Mouse (Mus musculus): ENCODE data around the gene Rrm2.

DNA sequence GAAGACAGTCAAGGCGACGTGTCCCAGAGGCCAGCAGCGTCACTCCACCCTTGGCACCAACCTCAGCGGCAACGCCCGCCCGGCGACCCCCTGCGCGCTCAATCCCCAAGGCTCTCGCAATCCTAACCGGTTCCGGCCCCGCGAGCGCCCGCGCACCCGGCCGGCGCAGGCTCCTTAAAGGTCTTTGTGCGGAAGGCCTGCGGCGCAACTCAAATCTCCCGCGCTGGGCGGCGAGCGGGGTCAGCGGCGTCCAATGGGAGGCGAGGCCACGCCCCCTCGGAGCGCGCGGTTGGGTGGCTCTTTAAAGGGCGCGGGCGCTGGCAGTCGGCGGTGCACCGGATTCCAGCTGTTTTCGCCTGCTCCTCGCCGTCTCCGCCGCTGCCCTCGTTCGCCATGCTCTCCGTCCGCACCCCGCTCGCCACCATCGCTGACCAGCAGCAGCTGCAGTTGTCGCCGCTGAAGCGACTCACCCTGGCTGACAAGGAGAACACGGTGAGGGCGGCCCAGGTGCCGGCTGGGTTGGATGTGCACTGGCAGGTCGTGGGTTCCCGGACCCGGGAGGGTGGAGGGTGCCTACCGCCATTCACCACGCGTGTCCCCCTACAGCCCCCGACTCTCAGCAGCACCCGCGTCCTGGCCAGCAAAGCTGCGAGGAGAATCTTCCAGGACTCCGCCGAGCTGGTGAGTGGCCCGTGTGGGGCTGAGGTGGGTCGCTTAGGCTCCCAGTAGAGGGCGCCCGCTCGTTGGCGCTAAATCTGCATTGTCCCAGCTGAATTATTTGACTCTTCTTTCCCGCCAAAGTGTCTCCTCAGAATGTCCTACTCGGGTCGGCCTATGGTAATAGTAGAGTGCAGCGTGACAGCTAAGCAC is at the start of gene Rrm2:
- TF ChIP-seq CTCF (IDR thresholded peaks at IDR 0.05; ENCODE audit: low read depth, low read length), result peak; percentile 94
- no peak for TF ChIP-seq POLR2A (IDR thresholded peaks at IDR 0.05; ENCODE audit: borderline replicate concordance, low read depth, low read length)

Measured in bone marrow macrophage, adult 2 months (primary cell).